Mouse (Mus musculus) heart, postnatal 0 days (tissue): ENCODE results near the gene Ilf2. TPM values are rescaled to one million over a fixed set of nuclear protein-coding genes. Genes with fewer than 3 reads are reported as not detected.

Experiments used
- ATAC-seq: fragments of 200-750 bp; cut with Nextera tagmentation; 2 replicates; pipeline ENCODE4 v1.8.0; 2017; ENCODE audit warnings: low read depth, moderate number of reproducible peaks, moderate library complexity; ENCODE audit not compliant: insufficient read depth
- DNase-seq: peaks from one replicate; pipeline ENCODE4 v3.0.0-alpha.2; 2016; ENCODE audit warnings: low spot score
- H3K27ac ChIP-seq: fragments of 300-500 bp; sonication (generic); 2 replicates; pipeline ENCODE4 v1.5.1; 2014; ENCODE audit warnings: low read depth, mild to moderate bottlenecking
- H3K27me3 ChIP-seq: fragments of 300-500 bp; sonication (generic); 2 replicates; pipeline ENCODE4 v1.6.1; 2014; ENCODE audit warnings: low read length, mixed read lengths; ENCODE audit not compliant: control insufficient read depth, insufficient read depth
- H3K36me3 ChIP-seq: fragments of 300-500 bp; sonication (generic); replicated peaks from 2 replicates; pipeline ENCODE4 v1.6.1; 2014; ENCODE audit warnings: low read length, mixed read lengths; ENCODE audit not compliant: control insufficient read depth, insufficient read depth
- H3K4me1 ChIP-seq: fragments of 300-500 bp; sonication (generic); 2 replicates; pipeline ENCODE4 v1.6.1; 2014; ENCODE audit warnings: antibody characterized with exemption; ENCODE audit not compliant: control insufficient read depth, insufficient read depth
- H3K4me2 ChIP-seq: fragments of 300-500 bp; sonication (generic); 2 replicates; pipeline ENCODE4 v1.6.1; 2014; ENCODE audit warnings: low read depth, mild to moderate bottlenecking, low read length, moderate library complexity
- H3K4me3 ChIP-seq: fragments of 300-500 bp; sonication (generic); 2 replicates; pipeline ENCODE4 v1.5.1; 2014; ENCODE audit warnings: low read depth, low read length
- H3K9ac ChIP-seq: fragments of 300-500 bp; sonication (generic); replicated peaks from 2 replicates; pipeline ENCODE4 v1.6.1; 2014; ENCODE audit warnings: low read depth, low read length, mixed read lengths
- H3K9me3 ChIP-seq: fragments of 300-500 bp; sonication (generic); replicated peaks from 2 replicates; pipeline ENCODE4 v1.6.1; 2016; ENCODE audit warnings: low read length; ENCODE audit not compliant: control insufficient read depth
- CTCF ChIP-seq: IDR thresholded peaks from 2 replicates; pipeline ENCODE4 v1.5.1; 2016; ENCODE audit warnings: antibody characterized with exemption, control low read depth, low read depth
- EP300 ChIP-seq: IDR thresholded peaks from 2 replicates; pipeline ENCODE4 v1.6.1; 2016; ENCODE audit warnings: antibody characterized with exemption, low read depth
- WGBS: fragments of 180-500 bp; shearing (Covaris S2); extraction: QIAGEN DNeasy Blood & Tissue Kit; methylation state at CpG from one replicate; pipeline ENCODE4 v1.1.7; 2014; 5-methylcytosine and 5-hydroxymethylcytosine counted together
- polyA plus RNA-seq: library from polyadenylated mRNA; unstranded; fragments of >200 nt; fragmentation: Nextera tagmentation; extraction: Ambion mirVana; gene quantifications from 2 replicates; pipeline ENCODE4 v1.2.1, GENCODE M21; 2015
- total RNA-seq: library from RNA; depleted of rRNA; stranded (reverse); fragments of >200 nt; gene quantifications from 2 replicates; pipeline ENCODE4 v1.2.3, GENCODE M21; 2014; ENCODE audit warnings: low replicate concordance

Ilf2 gene
- total and polyA plus RNA-seq, 2 experiments from 2014 or later, result 53.5 to 60.2 TPM

DNA sequence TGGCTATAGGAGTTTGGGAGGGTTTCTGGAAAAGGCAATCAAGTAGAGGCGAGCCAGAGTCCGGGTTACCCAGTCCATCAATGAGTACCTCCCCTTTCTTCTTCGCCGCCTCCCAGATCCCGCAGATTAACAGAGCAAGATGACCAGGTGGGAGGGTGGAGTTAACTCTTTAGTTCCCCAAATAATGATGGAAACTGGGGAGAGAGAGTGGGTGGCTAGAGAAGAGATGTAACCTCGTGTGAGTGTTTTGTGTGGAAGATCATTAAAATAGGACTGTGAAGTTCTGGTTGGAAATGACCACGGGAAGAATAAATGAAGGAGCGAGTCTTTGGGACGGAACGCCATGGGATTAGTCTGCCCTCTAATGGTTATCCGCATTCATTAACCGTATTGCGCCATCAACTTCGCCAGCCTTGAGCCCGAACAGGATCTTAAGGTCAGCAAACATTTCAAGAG lies 9.6 kb upstream of the Ilf2 start:
- WGBS, result under 1% methylated on average over 15 of the region's 15 CpGs
- Histone ChIP-seq H3K27ac (peak overlapping the region; percentile 49; the same call in 1 of the 2 replicates), H3K36me3 (no peaks in the 10 kb centered on the region), H3K27me3 (peaks cover 17% of the 10 kb centered on the region), H3K4me1 (no peaks in the 10 kb centered on the region), H3K9ac (peak overlapping the region; percentile 47; the same call in 1 of the 2 replicates), H3K9me3 (no peaks in the 10 kb centered on the region), H3K4me2 (peak overlapping the region; percentile 82), H3K4me3 (peak overlapping the region; percentile 62)
- TF ChIP-seq EP300, result no peak
- TF ChIP-seq CTCF, result peak; percentile 85
- DNase-seq (peak; percentile 83), ATAC-seq (peak; percentile 49)

DNA sequence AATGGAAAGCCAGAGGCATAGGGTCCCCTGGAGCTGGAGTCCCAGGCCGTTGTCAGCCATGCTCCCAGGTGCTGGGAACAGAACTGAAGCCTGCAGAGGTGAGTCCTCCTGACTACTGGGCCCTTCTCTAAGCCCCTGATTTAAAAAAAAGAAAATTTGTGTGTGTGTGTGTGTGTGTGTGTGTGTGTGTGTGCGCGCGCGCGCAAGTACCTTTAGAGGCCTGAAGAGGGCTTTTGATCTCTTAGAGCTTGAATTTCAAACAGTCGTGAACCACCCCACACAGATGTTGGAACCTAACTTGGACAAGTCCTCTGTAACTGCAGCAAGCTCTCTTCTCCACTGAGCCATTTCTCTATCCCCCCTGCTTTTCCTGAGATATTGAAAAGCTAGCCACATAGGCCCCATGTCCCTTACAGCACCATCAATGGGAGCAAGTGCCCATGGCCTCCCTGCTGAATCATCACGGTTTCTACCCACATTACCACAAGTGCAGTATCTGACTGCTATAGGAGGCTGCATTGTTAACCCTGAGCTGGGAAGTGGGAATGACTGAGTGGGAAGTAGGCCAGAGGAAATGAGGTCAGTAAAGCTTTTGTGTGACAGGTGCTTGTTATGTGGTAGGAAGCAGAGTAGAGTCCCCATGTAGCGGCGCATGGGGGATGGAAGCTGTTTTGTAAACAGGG lies 8.2 kb upstream of the Ilf2 start:
- DNase-seq (no peak), ATAC-seq (no peak)
- H3K9ac ChIP-seq, result no peak overlapping the region
- TF ChIP-seq CTCF (no peak), EP300 (no peak)
- 89% methylated on average over 10 of the region's 10 CpGs for WGBS
- H3K9me3 ChIP-seq, result no peaks in the 10 kb centered on the region
- no peak overlapping the region for H3K4me3 ChIP-seq
- H3K36me3 ChIP-seq, result no peaks in the 10 kb centered on the region
- no peak overlapping the region for H3K27ac ChIP-seq
- peaks cover 17% of the 10 kb centered on the region for H3K27me3 ChIP-seq
- no peaks in the 10 kb centered on the region for H3K4me1 ChIP-seq
- no peak overlapping the region for H3K4me2 ChIP-seq

DNA sequence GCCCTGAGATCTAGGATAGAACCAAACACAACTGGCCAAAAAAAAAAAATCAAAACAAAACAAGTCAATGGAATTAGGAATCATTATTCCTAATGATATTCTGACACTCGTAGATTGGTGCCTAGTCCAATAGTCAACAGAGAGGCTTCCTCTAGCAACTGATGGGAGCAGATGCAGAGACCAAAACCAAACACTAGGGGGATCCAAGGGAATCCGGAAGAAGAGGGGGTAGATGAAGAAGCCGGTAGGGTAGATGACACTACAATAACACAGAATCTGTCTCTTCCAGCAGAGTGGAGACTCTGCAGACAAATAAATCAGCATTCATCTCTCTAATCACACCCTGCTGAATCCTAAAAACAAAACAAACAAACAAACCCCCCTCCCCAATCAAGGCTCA lies 3.7 kb upstream of the Ilf2 start:
- Histone ChIP-seq H3K27ac (no peak overlapping the region), H3K4me3 (no peak overlapping the region), H3K9ac (no peak overlapping the region), H3K4me1 (0 out of 2 replicates have a peak, but pooled peaks cover 1% of the 10 kb centered on the region), H3K9me3 (no peaks in the 10 kb centered on the region), H3K4me2 (no peak overlapping the region), H3K36me3 (no peaks in the 10 kb centered on the region), H3K27me3 (no peaks in the 10 kb centered on the region)
- 24% methylated on average over 3 of the region's 3 CpGs for WGBS
- TF ChIP-seq EP300 (no peak), CTCF (peak; percentile 60)
- ATAC-seq (no peak), DNase-seq (peak; percentile 60)

DNA sequence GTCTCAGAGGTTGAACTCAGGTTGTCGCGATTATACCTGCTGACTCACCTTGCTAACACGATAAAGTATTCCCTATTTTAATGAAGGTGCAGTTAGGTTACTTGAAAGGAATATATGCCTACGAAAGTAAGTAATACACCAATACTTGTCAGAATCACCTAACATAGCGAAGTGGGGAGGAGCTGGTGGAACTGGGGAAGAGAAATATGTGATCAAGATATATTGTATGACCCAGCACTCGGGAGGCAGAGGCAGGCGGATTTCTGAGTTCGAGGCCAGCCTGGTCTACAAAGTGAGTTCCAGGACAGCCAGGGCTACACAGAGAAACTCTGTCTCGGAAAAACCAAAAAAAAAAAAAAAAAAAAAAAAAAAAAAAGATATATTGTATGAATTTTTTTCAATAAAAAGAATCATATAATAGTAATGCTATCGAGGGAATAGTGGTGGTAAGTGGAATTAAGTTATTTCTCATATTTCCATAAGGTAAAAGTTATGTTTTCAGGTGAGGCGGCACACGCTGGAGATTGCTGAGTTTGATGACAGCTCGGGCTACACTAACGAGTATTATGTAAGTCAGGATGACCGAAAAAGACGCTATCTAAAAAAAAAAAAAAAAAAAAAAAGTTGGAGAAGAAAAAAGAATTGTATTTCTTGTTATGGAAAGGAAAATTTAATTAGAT lies 635 bp upstream of the Ilf2 start:
- 37% methylated on average over 15 of the region's 16 CpGs for WGBS
- Histone ChIP-seq H3K4me1 (0 out of 2 replicates have a peak, but pooled peaks cover 2% of the 10 kb centered on the region), H3K4me3 (peak overlapping the region; percentile 35), H3K27ac (no peak overlapping the region), H3K27me3 (no peaks in the 10 kb centered on the region), H3K9me3 (no peaks in the 10 kb centered on the region), H3K9ac (no peak overlapping the region), H3K4me2 (peak overlapping the region; percentile 57), H3K36me3 (peaks cover 18% of the 10 kb centered on the region; the same call in 1 of the 2 replicates)
- TF ChIP-seq CTCF (no peak), EP300 (no peak)
- DNase-seq (no peak), ATAC-seq (peak; percentile 7; the same call in 1 of the 2 replicates)

DNA sequence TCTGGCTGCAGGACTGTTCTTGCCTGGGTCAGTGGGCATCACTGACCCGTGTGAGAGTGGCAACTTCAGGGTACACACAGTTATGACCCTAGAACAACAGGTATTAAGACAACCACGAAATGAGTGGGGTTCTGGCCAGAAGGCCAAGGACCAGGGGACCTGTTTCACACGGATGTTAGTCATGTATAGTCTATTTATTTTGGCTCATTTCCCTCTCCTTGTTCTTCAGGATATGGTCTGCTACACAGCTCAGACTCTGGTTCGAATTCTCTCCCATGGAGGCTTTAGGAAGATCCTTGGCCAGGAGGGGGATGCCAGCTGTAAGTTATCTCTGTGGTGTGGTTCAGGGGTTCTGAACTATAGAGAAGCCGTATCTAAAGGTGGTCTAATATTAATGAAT lies 11.1 kb downstream of the Ilf2 start:
- Histone ChIP-seq H3K4me2 (no peak overlapping the region), H3K27me3 (no peaks in the 10 kb centered on the region), H3K27ac (no peak overlapping the region), H3K36me3 (peaks cover 67% of the 10 kb centered on the region), H3K9me3 (no peaks in the 10 kb centered on the region), H3K9ac (no peak overlapping the region), H3K4me1 (peaks cover 7% of the 10 kb centered on the region), H3K4me3 (no peak overlapping the region)
- TF ChIP-seq CTCF (no peak), EP300 (no peak)
- ATAC-seq (no peak), DNase-seq (no peak)
- WGBS, result 68% methylated on average over 5 of the region's 5 CpGs
